Mouse (Mus musculus): ENCODE results near the gene Tbx21.

- TF ChIP-seq CTCF (IDR thresholded peaks at IDR 0.05; ENCODE audit: insufficient read depth, low read length) (peak; percentile 88), POLR2A (IDR thresholded peaks at IDR 0.05; ENCODE audit: borderline replicate concordance, extremely low read depth, low read depth, low read length) (no peak)
Measured at GRCm38 (mm10) chr11:97146724-97147123, 31.6 kb upstream of the Tbx21 start.
